Mouse (Mus musculus) myocyte (in vitro differentiated cells): ENCODE data around the gene Rc3h1.

ENCODE experiments used
- CEBPB ChIP-seq: IDR thresholded peaks from 2 replicates; pipeline ENCODE4 v1.6.1; 2011; ENCODE audit warnings: mild to moderate bottlenecking, moderate library complexity; ENCODE audit not compliant: poor library complexity, insufficient read depth, severe bottlenecking
- E2F4 ChIP-seq: IDR thresholded peaks from one replicate; pipeline ENCODE4 v1.6.1; 2011; ENCODE audit warnings: mild to moderate bottlenecking, control low read depth, moderate library complexity; ENCODE audit not compliant: insufficient read depth
- MAX ChIP-seq: IDR thresholded peaks from one replicate; pipeline ENCODE4 v1.6.1; 2011; ENCODE audit warnings: low read depth, mild to moderate bottlenecking, control low read depth
- MYOD1 ChIP-seq, 3 experiments: IDR thresholded peaks; one replicate each; pipeline ENCODE4 v1.6.1; 2011; ENCODE audit warnings: control low read depth in 2 of 3, low read depth in 2 of 3, mild to moderate bottlenecking in 2 of 3, moderate library complexity in 1 of 3; ENCODE audit not compliant: insufficient read length in 2 of 3, control insufficient read depth in 1 of 3
- MYOG ChIP-seq, 3 experiments: IDR thresholded peaks; one replicate each; pipeline ENCODE4 v1.6.1; 2011; ENCODE audit warnings: control low read depth in 2 of 3, low read depth in 2 of 3, mild to moderate bottlenecking in 2 of 3; ENCODE audit not compliant: insufficient read length in 2 of 3, control insufficient read depth in 1 of 3, insufficient read depth in 1 of 3
- POLR2A ChIP-seq: IDR thresholded peaks from one replicate; pipeline ENCODE4 v1.6.1; 2011; ENCODE audit warnings: low read depth, mild to moderate bottlenecking, control low read depth, moderate library complexity; ENCODE audit not compliant: insufficient read length
- POLR2AphosphoS2 ChIP-seq: IDR thresholded peaks from one replicate; pipeline ENCODE4 v1.6.1; 2011; ENCODE audit warnings: low read depth, control low read depth; ENCODE audit not compliant: insufficient read length
- REST ChIP-seq: IDR thresholded peaks from one replicate; pipeline ENCODE4 v1.6.1; 2011; ENCODE audit warnings: mild to moderate bottlenecking, control low read depth, moderate library complexity; ENCODE audit not compliant: insufficient read depth, insufficient read length
- TCF12 ChIP-seq: IDR thresholded peaks from one replicate; pipeline ENCODE4 v1.6.1; 2011; ENCODE audit warnings: mild to moderate bottlenecking, control low read depth; ENCODE audit not compliant: poor library complexity, insufficient read depth, severe bottlenecking
- TCF3 ChIP-seq: IDR thresholded peaks from one replicate; pipeline ENCODE4 v1.6.1; 2011; ENCODE audit warnings: low read depth, control low read depth; ENCODE audit not compliant: insufficient read length
- USF1 ChIP-seq: IDR thresholded peaks from one replicate; pipeline ENCODE4 v1.6.1; 2011; ENCODE audit warnings: low read depth, mild to moderate bottlenecking, control low read depth, moderate library complexity

DNA sequence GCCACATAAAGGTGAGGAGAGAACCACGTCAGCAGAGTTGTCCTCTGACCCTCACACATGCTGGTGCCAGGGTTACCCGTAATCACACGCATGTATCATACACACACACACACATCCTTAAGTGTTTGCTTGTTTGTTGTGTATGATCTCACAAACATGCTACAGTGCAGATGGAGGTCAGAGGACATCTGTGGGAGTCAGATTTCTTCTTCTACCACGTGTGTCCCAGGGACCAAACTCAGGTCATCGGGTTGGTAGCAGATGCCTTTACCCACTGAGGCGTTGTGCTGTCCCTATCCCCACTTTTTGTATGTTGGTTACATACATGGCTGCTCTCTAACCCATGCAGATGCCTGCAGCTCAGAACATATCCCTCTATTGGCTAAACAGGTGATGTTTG is 79.3 kb downstream of the Rc3h1 start:
- TF ChIP-seq MAX, result no peak
- no peak for TF ChIP-seq MYOD1 (IDR thresholded peaks at IDR 0.05; ENCODE audit: control insufficient read depth in 1 of 3, insufficient read length in 2 of 3, low read depth in 2 of 3)
- TF ChIP-seq CEBPB, result no peak
- TF ChIP-seq E2F4, result no peak
- TF ChIP-seq TCF12, result no peak
- no peak for TF ChIP-seq POLR2A
- TF ChIP-seq POLR2AphosphoS2, result no peak
- no peak for TF ChIP-seq USF1
- TF ChIP-seq TCF3, result no peak
- no peak for TF ChIP-seq REST
- TF ChIP-seq MYOG (IDR thresholded peaks at IDR 0.05; ENCODE audit: control insufficient read depth in 1 of 3, insufficient read depth in 1 of 3, insufficient read length in 2 of 3, low read depth in 2 of 3), result no peak
